Comparison of ENCODE assay signal across 9 mouse cellular contexts in genomic region chr5:28458821-28459240, GRCm38 (mm10). TPM values are rescaled to one million over a fixed set of nuclear protein-coding genes. Genes with fewer than 3 reads are reported as not detected.
DNase-seq lines count a peak whose midpoint lies in the region; ATAC-seq and TF ChIP-seq lines count a peak whose summit lies in the region.
"Had no signal": no experiment of that assay in that cellular context is flagged by ENCODE, and none has a peak within 500 bp of the region (broad histone marks: within the 10 kb centered on the region; RNA-seq: fewer than 3 reads in every experiment).

No protein-coding gene starts in this region.

- no peak for ATAC-seq in forebrain, embryonic 15.5 days (replicated peaks)
- peak; percentile 76 for ATAC-seq in lung, embryonic 14.5 days (ENCODE audit: insufficient read depth)
- peak; percentile 48 for ATAC-seq in stomach, embryonic 15.5 days (ENCODE audit: insufficient read depth, low FRiP score, low read depth)

- no peaks in the 10 kb centered on the region for H3K9me3 ChIP-seq in forebrain, embryonic 15.5 days
- no peaks in the 10 kb centered on the region for H3K9me3 ChIP-seq in lung, embryonic 14.5 days (ENCODE audit: low read depth, low read length)
- no peaks in the 10 kb centered on the region for H3K9me3 ChIP-seq in stomach, embryonic 15.5 days

- TF ChIP-seq CTCF in lung, embryonic 14.5 days (IDR thresholded peaks at IDR 0.05; ENCODE audit: low read depth): no peak

- no peaks in the 10 kb centered on the region for H3K36me3 ChIP-seq in forebrain, embryonic 15.5 days
- H3K36me3 ChIP-seq in lung, embryonic 14.5 days (ENCODE audit: insufficient read depth): no peaks in the 10 kb centered on the region
- no peaks in the 10 kb centered on the region for H3K36me3 ChIP-seq in stomach, embryonic 15.5 days

- H3K4me3 ChIP-seq in forebrain, embryonic 15.5 days: peak overlapping the region; percentile 48
- peak overlapping the region; percentile 57 for H3K4me3 ChIP-seq in lung, embryonic 14.5 days (ENCODE audit: low read depth, low read length)
- peak overlapping the region; percentile 31 for H3K4me3 ChIP-seq in stomach, embryonic 15.5 days (replicated peaks)
- H3K4me3 ChIP-seq: myocyte had no signal

- peak overlapping the region; percentile 79 for H3K4me2 ChIP-seq in forebrain, embryonic 15.5 days (replicated peaks)
- peak overlapping the region; percentile 71 for H3K4me2 ChIP-seq in lung, embryonic 14.5 days
- H3K4me2 ChIP-seq in stomach, embryonic 15.5 days: peak overlapping the region; percentile 69

- under 1% methylated on average over 27 of the region's 27 CpGs for WGBS in forebrain, embryonic 15.5 days
- under 1% methylated on average over 27 of the region's 27 CpGs for WGBS in lung, embryonic 14.5 days
- 1% methylated on average over 27 of the region's 27 CpGs for WGBS in stomach, embryonic 15.5 days

- DNase-seq in spleen, postnatal 4 days (ENCODE audit: low spot score in 2 of 2): peak; percentile 10 to 55
- no peak for DNase-seq in spleen, adult 18-20 months
- peak; percentile 75 for DNase-seq in lung, embryonic 14.5 days
- DNase-seq in gastrocnemius, postnatal 25 days: no peak
- no peak for DNase-seq in spleen, postnatal 14 days (ENCODE audit: low spot score in 2 of 2)
- no peak for DNase-seq in cerebellum, adult 11 months

- peaks cover 41% of the 10 kb centered on the region for H3K4me1 ChIP-seq in forebrain, embryonic 15.5 days
- H3K4me1 ChIP-seq in lung, embryonic 14.5 days (ENCODE audit: insufficient read depth): no peaks in the 10 kb centered on the region
- peaks cover 14% of the 10 kb centered on the region; the same call in 1 of the 2 replicates for H3K4me1 ChIP-seq in stomach, embryonic 15.5 days

- H3K27me3 ChIP-seq in forebrain, embryonic 15.5 days: peaks cover 77% of the 10 kb centered on the region
- peaks cover 80% of the 10 kb centered on the region for H3K27me3 ChIP-seq in lung, embryonic 14.5 days (ENCODE audit: insufficient read depth, low read length)
- H3K27me3 ChIP-seq in stomach, embryonic 15.5 days (replicated peaks): peaks cover 79% of the 10 kb centered on the region

- H3K27ac ChIP-seq in forebrain, embryonic 15.5 days (replicated peaks): no peak overlapping the region
- peak overlapping the region; percentile 98 for H3K27ac ChIP-seq in lung, embryonic 14.5 days (ENCODE audit: low read depth)
- H3K27ac ChIP-seq in stomach, embryonic 15.5 days: peak overlapping the region; percentile 69

- no peak overlapping the region for H3K9ac ChIP-seq in forebrain, embryonic 15.5 days (replicated peaks)
- peak overlapping the region; percentile 65 for H3K9ac ChIP-seq in lung, embryonic 14.5 days
- no peak overlapping the region for H3K9ac ChIP-seq in stomach, embryonic 15.5 days

RNA-seq across cellular contexts. Expression of gene Shh, which starts 8.2 kb away (rescaled TPM):
- 0.49 and 0.81 TPM in 2 replicates for polyA plus RNA-seq in forebrain, embryonic 15.5 days (2015; fragmentation: Nextera tagmentation; extraction: Ambion mirVana)
- 5.9 and 6.3 TPM in 2 replicates for polyA plus RNA-seq in lung, embryonic 14.5 days (2014; fragmentation: Nextera tagmentation; extraction: Ambion mirVana)
- 7.4 and 7.9 TPM in 2 replicates for polyA plus RNA-seq in stomach, embryonic 15.5 days (2015; fragmentation: Nextera tagmentation; extraction: Ambion mirVana)
- total RNA-seq in gastrocnemius, postnatal 25 days (2021): not detected
- polyA plus RNA-seq: myocyte had no signal

Comparison
In these comparisons a context has a peak if more than half of its experiments do, and no peak if none do; other contexts are left out.
1. DNase-seq: peak in spleen, postnatal 4 days (2 of 2) and lung, embryonic 14.5 days (single experiment); none in spleen, adult 18-20 months (0 of 2), gastrocnemius, postnatal 25 days (single experiment), spleen, postnatal 14 days (0 of 2) and cerebellum, adult 11 months (single experiment).
2. Peak in every context shown above with its lines, with median percentiles within 50 percentile points of each other: H3K4me2 ChIP-seq and H3K4me3 ChIP-seq.